Mouse (Mus musculus): ENCODE results near the gene Laptm4a. TPM values are rescaled to one million over a fixed set of nuclear protein-coding genes. Genes with fewer than 3 reads are reported as not detected.
"Not testable (repeated sequence)": the region's sequence is repeated elsewhere in the genome, so short reads cannot be mapped to it uniquely, and the experiment has no call there.

The Laptm4a gene
- polyA plus RNA-seq, 2 experiments = 45.9 to 63.4 TPM

DNA sequence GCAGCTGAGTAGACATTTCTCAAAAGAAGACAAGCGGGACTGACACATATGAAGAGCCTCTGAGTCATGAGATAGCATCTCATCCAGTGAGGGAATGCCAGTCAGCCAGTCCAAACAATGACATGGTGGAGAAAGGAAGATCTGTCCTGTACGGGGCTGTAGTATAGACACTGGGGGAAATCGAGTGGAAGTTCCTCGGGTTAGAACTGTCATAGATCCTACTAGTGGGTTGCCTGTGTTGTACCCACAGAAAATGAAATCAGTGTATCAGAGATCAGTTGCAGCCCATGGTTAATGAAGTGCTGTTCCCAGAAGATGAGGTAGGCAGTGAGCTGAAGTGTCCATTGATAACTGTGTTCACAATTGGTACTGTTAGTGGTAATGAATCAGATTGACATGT lies 7.3 kb downstream of the Laptm4a start:
- TF ChIP-seq CTCF (IDR thresholded peaks at IDR 0.05; ENCODE audit: low read depth) (no peak), EP300 (IDR thresholded peaks at IDR 0.05; ENCODE audit: low read depth) (no peak)
- Histone ChIP-seq H3K4me2 (ENCODE audit: low read depth) (no peak overlapping the region), H3K9ac (replicated peaks) (no peak overlapping the region), H3K27me3 (ENCODE audit: control insufficient read depth, insufficient read depth, low read length) (no peaks in the 10 kb centered on the region), H3K27ac (no peak overlapping the region), H3K4me1 (replicated peaks; ENCODE audit: control insufficient read depth in 2 of 2, insufficient read depth in 2 of 2, low read length in 1 of 2) (peaks cover 16% of the 10 kb centered on the region in 2 experiments), H3K9me3 (ENCODE audit: control insufficient read depth, low read length) (no peaks in the 10 kb centered on the region), H3K4me3 (ENCODE audit: insufficient read depth in 1 of 2, low read depth in 2 of 2, low read length in 2 of 2) (no peak overlapping the region), H3K36me3 (replicated peaks; ENCODE audit: control insufficient read depth, insufficient read depth, low read depth) (peaks cover 12% of the 10 kb centered on the region)
- WGBS (ENCODE audit: insufficient replicate concordance) = 74% methylated on average over 4 of the region's 4 CpGs
- ATAC-seq (ENCODE audit: insufficient read depth) = no peak
- no peak for DNase-seq (ENCODE audit: low read depth in 3 of 3, low spot score in 3 of 3)

DNA sequence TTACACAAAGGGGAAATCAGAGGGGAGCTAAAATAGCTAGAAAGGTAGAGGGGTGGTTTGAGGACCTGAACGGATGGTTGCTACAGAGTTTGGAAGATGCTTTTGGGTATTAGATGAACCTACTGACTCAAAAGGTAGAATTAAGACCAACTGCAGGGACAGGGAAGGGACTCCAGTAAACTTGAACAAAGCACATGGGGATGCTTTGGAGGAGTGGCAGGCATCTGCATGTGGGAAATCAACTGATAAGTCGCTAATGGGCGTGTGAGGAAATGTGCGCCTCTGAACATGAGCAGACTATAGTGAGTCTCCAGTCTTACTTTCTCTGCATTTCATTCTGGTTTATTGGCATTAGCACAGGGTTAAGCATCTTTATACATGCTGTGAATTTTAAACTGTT lies 9.6 kb downstream of the Laptm4a start:
- H3K36me3 ChIP-seq (replicated peaks; ENCODE audit: control insufficient read depth, insufficient read depth, low read depth) = peaks cover 25% of the 10 kb centered on the region
- TF ChIP-seq CTCF (IDR thresholded peaks at IDR 0.05; ENCODE audit: low read depth) (no peak), EP300 (IDR thresholded peaks at IDR 0.05; ENCODE audit: low read depth) (no peak)

DNA sequence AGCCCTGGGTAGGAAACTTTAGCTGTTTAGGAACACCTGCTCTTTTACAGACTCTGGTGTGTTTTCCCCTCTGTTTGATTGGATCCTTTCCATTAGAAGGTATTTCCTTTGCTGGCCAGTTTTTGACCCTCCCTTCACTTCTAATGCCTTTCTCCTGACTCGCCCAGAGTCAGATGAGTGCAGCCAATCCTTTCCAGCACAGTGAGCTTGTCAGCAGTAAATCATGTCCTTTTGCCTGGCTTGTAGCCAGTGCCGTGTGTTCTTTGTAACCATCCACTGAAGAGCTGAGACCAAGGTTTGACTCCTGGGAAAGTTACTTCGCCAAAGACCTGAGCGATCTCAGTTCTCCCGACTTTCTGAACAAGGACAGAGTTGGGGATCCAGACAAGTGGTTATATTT lies 13.9 kb downstream of the Laptm4a start:
- ATAC-seq (ENCODE audit: insufficient read depth) = no peak
- H3K27ac ChIP-seq = no peak overlapping the region
- 81% methylated on average over 5 of the region's 5 CpGs for WGBS (ENCODE audit: insufficient replicate concordance)

More for the DNA sequence above, 9.6 kb downstream of the Laptm4a start:
- Histone ChIP-seq H3K9ac (replicated peaks) (no peak overlapping the region), H3K4me2 (ENCODE audit: low read depth) (no peak overlapping the region; the same call in 1 of the 2 replicates), H3K27me3 (ENCODE audit: control insufficient read depth, insufficient read depth, low read length) (no peaks in the 10 kb centered on the region), H3K4me1 (replicated peaks; ENCODE audit: control insufficient read depth in 2 of 2, insufficient read depth in 2 of 2, low read length in 1 of 2) (peaks cover 7 to 13% of the 10 kb centered on the region in 2 experiments), H3K27ac (no peak overlapping the region), H3K9me3 (ENCODE audit: control insufficient read depth, low read length) (no peaks in the 10 kb centered on the region), H3K4me3 (ENCODE audit: insufficient read depth in 1 of 2, low read depth in 2 of 2, low read length in 2 of 2) (no peak overlapping the region)
- DNase-seq (ENCODE audit: low read depth in 3 of 3, low spot score in 3 of 3) (no peak), ATAC-seq (ENCODE audit: insufficient read depth) (no peak)
- WGBS (ENCODE audit: insufficient replicate concordance) = 25% methylated on average over 4 of the region's 4 CpGs

DNA sequence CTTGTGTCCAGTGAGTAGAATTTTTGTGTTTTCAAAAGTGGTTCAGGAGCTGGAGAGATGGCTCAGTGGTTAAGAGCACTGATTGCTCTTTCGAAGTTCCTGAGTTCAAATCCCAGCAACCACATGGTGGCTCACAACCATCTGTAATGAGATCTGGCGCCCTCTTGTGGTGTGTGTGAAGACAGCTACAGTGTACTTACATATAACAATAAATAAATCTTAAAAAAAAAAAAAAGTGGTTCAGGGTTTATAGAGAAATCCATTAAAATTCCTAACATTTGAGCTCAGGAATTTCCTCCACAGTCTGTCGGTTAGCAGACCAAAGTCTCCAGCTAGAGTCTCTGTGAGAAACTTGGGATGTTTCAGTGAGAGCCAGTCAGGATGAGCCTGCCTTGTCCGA lies 14.7 kb downstream of the Laptm4a start:
- not testable (repeated sequence) for ATAC-seq (ENCODE audit: insufficient read depth); H3K4me3 ChIP-seq (ENCODE audit: insufficient read depth in 1 of 2, low read depth in 2 of 2, low read length in 2 of 2); H3K9me3 ChIP-seq (ENCODE audit: control insufficient read depth, low read length); DNase-seq (ENCODE audit: low read depth in 3 of 3, low spot score in 3 of 3); H3K27me3 ChIP-seq (ENCODE audit: control insufficient read depth, insufficient read depth, low read length); H3K4me1 ChIP-seq (replicated peaks; ENCODE audit: control insufficient read depth in 2 of 2, insufficient read depth in 2 of 2, low read length in 1 of 2); H3K9ac ChIP-seq (replicated peaks); H3K27ac ChIP-seq; H3K4me2 ChIP-seq (ENCODE audit: low read depth)
- H3K36me3 ChIP-seq (replicated peaks; ENCODE audit: control insufficient read depth, insufficient read depth, low read depth) = peaks cover 39% of the 10 kb centered on the region
- WGBS (ENCODE audit: insufficient replicate concordance) = 56% methylated on average over 4 of the region's 4 CpGs
- TF ChIP-seq CTCF (IDR thresholded peaks at IDR 0.05; ENCODE audit: low read depth) = peak; percentile 54

More for the DNA sequence above, 13.9 kb downstream of the Laptm4a start:
- DNase-seq (ENCODE audit: low read depth in 3 of 3, low spot score in 3 of 3) = no peak
- Histone ChIP-seq H3K27me3 (ENCODE audit: control insufficient read depth, insufficient read depth, low read length) (no peaks in the 10 kb centered on the region), H3K9ac (replicated peaks) (no peak overlapping the region), H3K4me2 (ENCODE audit: low read depth) (no peak overlapping the region), H3K9me3 (ENCODE audit: control insufficient read depth, low read length) (no peaks in the 10 kb centered on the region), H3K4me1 (replicated peaks; ENCODE audit: control insufficient read depth in 2 of 2, insufficient read depth in 2 of 2, low read length in 1 of 2) (peaks cover 7 to 9% of the 10 kb centered on the region in 2 experiments), H3K4me3 (ENCODE audit: insufficient read depth in 1 of 2, low read depth in 2 of 2, low read length in 2 of 2) (no peak overlapping the region), H3K36me3 (replicated peaks; ENCODE audit: control insufficient read depth, insufficient read depth, low read depth) (peaks cover 39% of the 10 kb centered on the region)
- TF ChIP-seq EP300 (IDR thresholded peaks at IDR 0.05; ENCODE audit: low read depth) (no peak), CTCF (IDR thresholded peaks at IDR 0.05; ENCODE audit: low read depth) (no peak)

DNA sequence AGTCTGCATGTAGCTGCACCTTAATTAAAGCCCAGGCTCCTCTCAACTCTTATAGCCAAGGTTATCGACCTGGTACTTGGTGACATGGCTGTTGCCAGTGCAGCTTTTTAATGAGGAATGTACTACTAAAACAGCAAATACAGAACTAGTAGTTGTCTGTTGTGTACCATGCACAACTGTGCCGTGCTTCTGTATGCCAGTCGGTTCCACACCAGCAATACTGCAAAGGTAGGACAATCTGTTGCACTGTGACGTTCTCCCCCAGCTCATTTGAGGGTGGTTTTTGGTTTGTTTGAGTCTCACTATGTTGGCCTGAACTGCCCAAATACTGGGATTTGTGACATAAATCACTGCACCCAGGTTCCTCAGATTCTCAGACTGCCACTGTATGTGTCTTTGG lies 18.0 kb downstream of the Laptm4a start:
- H3K4me1 ChIP-seq (replicated peaks; ENCODE audit: control insufficient read depth in 2 of 2, insufficient read depth in 2 of 2, low read length in 1 of 2) = no peaks in the 10 kb centered on the region
- ATAC-seq (ENCODE audit: insufficient read depth) (no peak), DNase-seq (ENCODE audit: low read depth in 3 of 3, low spot score in 3 of 3) (no peak)
- H3K36me3 ChIP-seq (replicated peaks; ENCODE audit: control insufficient read depth, insufficient read depth, low read depth) = peaks cover 31% of the 10 kb centered on the region
- no peak overlapping the region for H3K27ac ChIP-seq
- H3K4me2 ChIP-seq (ENCODE audit: low read depth) = no peak overlapping the region
- H3K27me3 ChIP-seq (ENCODE audit: control insufficient read depth, insufficient read depth, low read length) = no peaks in the 10 kb centered on the region
- 76% methylated on average over 4 of the region's 4 CpGs for WGBS (ENCODE audit: insufficient replicate concordance)
- no peak overlapping the region for H3K9ac ChIP-seq (replicated peaks)
- TF ChIP-seq EP300 (IDR thresholded peaks at IDR 0.05; ENCODE audit: low read depth) (no peak), CTCF (IDR thresholded peaks at IDR 0.05; ENCODE audit: low read depth) (no peak)
- no peak overlapping the region for H3K4me3 ChIP-seq (ENCODE audit: insufficient read depth in 1 of 2, low read depth in 2 of 2, low read length in 2 of 2)
- H3K9me3 ChIP-seq (ENCODE audit: control insufficient read depth, low read length) = no peaks in the 10 kb centered on the region

All from liver, embryonic 14.5 days (tissue).